Mouse (Mus musculus) ES-Bruce4 (cell line): Measurements from ENCODE around the gene Asb5.

Source experiments
- CTCF ChIP-seq: IDR thresholded peaks from one replicate; pipeline ENCODE4 v1.8.1; 2011; ENCODE audit warnings: low read depth, low read length
- EP300 ChIP-seq: IDR thresholded peaks from 2 replicates; pipeline ENCODE4 v1.6.1; 2011; ENCODE audit warnings: low read depth, low read length; ENCODE audit not compliant: insufficient read depth
- POLR2A ChIP-seq: IDR thresholded peaks from one replicate; pipeline ENCODE4 v1.8.1; 2011; ENCODE audit warnings: low read length; ENCODE audit not compliant: insufficient read depth

DNA sequence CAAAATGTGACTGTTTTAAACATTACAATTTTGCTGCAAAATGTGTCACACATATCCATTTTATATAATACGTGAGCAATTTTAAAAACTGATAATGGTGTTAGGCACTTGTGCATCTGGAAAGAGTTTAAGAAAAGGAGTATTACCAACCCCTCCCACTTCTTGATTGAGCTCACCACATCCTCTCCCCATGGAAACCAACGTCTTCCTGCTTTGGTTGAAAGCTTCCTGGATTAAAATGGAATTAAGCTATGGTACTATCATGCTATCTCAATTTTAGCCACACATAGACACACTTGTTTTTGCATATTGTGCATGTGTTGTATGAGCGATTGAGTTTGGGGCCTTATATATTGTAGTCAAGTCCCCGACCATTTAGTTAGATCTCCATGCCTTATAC is 74.1 kb downstream of the Asb5 start:
- no peak for TF ChIP-seq CTCF
- no peak for TF ChIP-seq EP300
- TF ChIP-seq POLR2A: no peak
